7 mouse cellular contexts compared by ENCODE assay signal in the genomic region with DNA sequence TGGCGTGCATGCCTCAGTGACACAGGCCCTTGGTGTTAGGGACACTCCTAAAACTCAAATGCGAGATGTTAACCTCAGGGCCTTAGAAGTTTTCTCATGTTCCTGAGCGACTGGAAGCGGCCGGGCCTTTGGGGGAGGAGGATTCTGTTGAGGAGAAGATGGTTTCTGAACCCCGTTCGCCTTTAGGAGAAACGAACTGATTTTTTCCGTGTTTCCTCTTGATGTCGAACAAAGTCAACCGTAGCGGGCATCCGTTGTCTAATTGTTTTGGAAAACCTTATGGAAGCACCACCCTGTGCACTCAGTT. TPM values are rescaled to one million over a fixed set of nuclear protein-coding genes. Genes with fewer than 3 reads are reported as not detected.
A peak's percentile ranks its signal among the peaks of the same experiment; 100 is the strongest.
DNase-seq lines count a peak whose midpoint lies in the region; ATAC-seq and TF ChIP-seq lines count a peak whose summit lies in the region.

No protein-coding gene starts in this region.

- H3K27ac ChIP-seq in forebrain, embryonic 10.5 days = peak overlapping the region; percentile 97
- H3K27ac ChIP-seq in limb, embryonic 15.5 days = peak overlapping the region; percentile 93
- H3K27ac ChIP-seq in stomach, postnatal 0 days (replicated peaks) = peak overlapping the region; percentile 92

- WGBS in forebrain, embryonic 10.5 days = under 1% methylated on average over 13 of the region's 13 CpGs
- WGBS in limb, embryonic 15.5 days = under 1% methylated on average over 13 of the region's 13 CpGs
- 1% methylated on average over 13 of the region's 13 CpGs for WGBS in stomach, postnatal 0 days

- peak; percentile 21 for DNase-seq in retina, embryonic 14.5 days (ENCODE audit: low spot score)
- no peak for DNase-seq in retina, postnatal 1 day
- DNase-seq in forebrain, embryonic 10.5 days (ENCODE audit: extremely low spot score, low spot score) = no peak
- no peak for DNase-seq in stomach, postnatal 0 days (ENCODE audit: low spot score)
- no peak for DNase-seq in cerebellum, postnatal 36 days
- no peak for DNase-seq in kidney, postnatal 36 days

- H3K36me3 ChIP-seq in forebrain, embryonic 10.5 days (replicated peaks) = peaks cover 8% of the 10 kb centered on the region; the same call in 1 of the 2 replicates
- H3K36me3 ChIP-seq in limb, embryonic 15.5 days = no peaks in the 10 kb centered on the region
- H3K36me3 ChIP-seq in stomach, postnatal 0 days (ENCODE audit: control insufficient read depth, insufficient read depth, low read length) = no peaks in the 10 kb centered on the region

- no peaks in the 10 kb centered on the region for H3K9me3 ChIP-seq in forebrain, embryonic 10.5 days
- no peaks in the 10 kb centered on the region for H3K9me3 ChIP-seq in limb, embryonic 15.5 days
- no peaks in the 10 kb centered on the region for H3K9me3 ChIP-seq in stomach, postnatal 0 days (ENCODE audit: control insufficient read depth, low read length)

- ATAC-seq in limb, embryonic 15.5 days (ENCODE audit: insufficient number of reproducible peaks, low FRiP score, low TSS enrichment, low read depth) = no peak
- no peak for ATAC-seq in stomach, postnatal 0 days (ENCODE audit: low FRiP score, low TSS enrichment)

- no peak for TF ChIP-seq EP300 in stomach, postnatal 0 days (optimal IDR thresholded peaks at IDR 0.05)

- no peak for TF ChIP-seq CTCF in stomach, postnatal 0 days (IDR thresholded peaks at IDR 0.05; ENCODE audit: low read depth)

- H3K4me3 ChIP-seq in forebrain, embryonic 10.5 days = peak overlapping the region; percentile 98
- peak overlapping the region; percentile 99 for H3K4me3 ChIP-seq in limb, embryonic 15.5 days
- H3K4me3 ChIP-seq in stomach, postnatal 0 days (ENCODE audit: low read depth, low read length) = peak overlapping the region; percentile 97

- peak overlapping the region; percentile 91 for H3K9ac ChIP-seq in limb, embryonic 15.5 days
- peak overlapping the region; percentile 89 for H3K9ac ChIP-seq in stomach, postnatal 0 days (ENCODE audit: low read length)

- H3K4me1 ChIP-seq in forebrain, embryonic 10.5 days = peaks cover 16% of the 10 kb centered on the region
- peaks cover 11% of the 10 kb centered on the region for H3K4me1 ChIP-seq in limb, embryonic 15.5 days
- peaks cover 3% of the 10 kb centered on the region for H3K4me1 ChIP-seq in stomach, postnatal 0 days (replicated peaks; ENCODE audit: control insufficient read depth, insufficient read depth)

- H3K4me2 ChIP-seq in limb, embryonic 15.5 days = peak overlapping the region; percentile 69
- H3K4me2 ChIP-seq in stomach, postnatal 0 days (replicated peaks; ENCODE audit: low read depth) = peak overlapping the region; percentile 67

- H3K27me3 ChIP-seq in forebrain, embryonic 10.5 days (ENCODE audit: poor library complexity, severe bottlenecking) = peaks cover 5% of the 10 kb centered on the region; the same call in 1 of the 2 replicates
- H3K27me3 ChIP-seq in limb, embryonic 15.5 days = no peaks in the 10 kb centered on the region
- H3K27me3 ChIP-seq in stomach, postnatal 0 days (ENCODE audit: control insufficient read depth, insufficient read depth, low read length) = no peaks in the 10 kb centered on the region

RNA-seq across cellular contexts. Expression of gene Ppig, which starts 1.1 kb away (rescaled TPM):
- polyA plus RNA-seq in forebrain, embryonic 10.5 days (2016; fragmentation: Nextera tagmentation; extraction: Ambion mirVana) = 155 and 168 TPM in 2 replicates
- polyA plus RNA-seq in limb, embryonic 15.5 days (2015; fragmentation: Nextera tagmentation; extraction: Ambion mirVana) = 138 and 139 TPM in 2 replicates
- 83.7 and 85.2 TPM in 2 replicates for polyA plus RNA-seq in stomach, postnatal 0 days (2015; fragmentation: Nextera tagmentation; extraction: Ambion mirVana)

RNA-seq across cellular contexts. Expression of gene Fastkd1, which starts 10.2 kb away (rescaled TPM):
- polyA plus RNA-seq in forebrain, embryonic 10.5 days (2016; fragmentation: Nextera tagmentation; extraction: Ambion mirVana) = 18.6 and 19.1 TPM in 2 replicates
- polyA plus RNA-seq in limb, embryonic 15.5 days (2015; fragmentation: Nextera tagmentation; extraction: Ambion mirVana) = 9.9 and 10.1 TPM in 2 replicates
- polyA plus RNA-seq in stomach, postnatal 0 days (2015; fragmentation: Nextera tagmentation; extraction: Ambion mirVana) = 5.6 and 5.7 TPM in 2 replicates

RNA-seq across cellular contexts. Expression of gene Klhl41, which starts 53.6 kb away (rescaled TPM):
- polyA plus RNA-seq in forebrain, embryonic 10.5 days (2016; fragmentation: Nextera tagmentation; extraction: Ambion mirVana) = 0.11 and 0.21 TPM in 2 replicates
- 16.4 and 44.3 TPM in 2 replicates for polyA plus RNA-seq in limb, embryonic 15.5 days (2015; fragmentation: Nextera tagmentation; extraction: Ambion mirVana)
- 0.28 and 0.67 TPM in 2 replicates for polyA plus RNA-seq in stomach, postnatal 0 days (2015; fragmentation: Nextera tagmentation; extraction: Ambion mirVana)

Comparison
In these comparisons a context has a peak if more than half of its experiments do, and no peak if none do; other contexts are left out.
1. RNA of gene Klhl41, which starts 53.6 kb away (polyA plus RNA-seq): 16.4 to 44.3 TPM in limb, embryonic 15.5 days; 0.28 to 0.67 TPM in stomach, postnatal 0 days and 0.11 to 0.21 TPM in forebrain, embryonic 10.5 days; every median in the first group is over 10 times any median in the second.
2. Peak in every context shown above with its lines, with median percentiles within 50 percentile points of each other: H3K27ac ChIP-seq and H3K4me3 ChIP-seq.